Mouse (Mus musculus) erythroblast, embryonic 14.5 days (primary cell): ENCODE data around the gene Rpl36.

ENCODE experiments used
- GATA1 ChIP-seq: IDR thresholded peaks from 2 replicates; pipeline ENCODE4 v1.6.1; 2012; ENCODE audit warnings: low read length, inconsistent platforms, mixed read lengths
- TAL1 ChIP-seq: IDR thresholded peaks from 3 replicates; pipeline ENCODE4 v1.6.1; 2012; ENCODE audit warnings: low read length, inconsistent platforms, mixed read lengths

DNA sequence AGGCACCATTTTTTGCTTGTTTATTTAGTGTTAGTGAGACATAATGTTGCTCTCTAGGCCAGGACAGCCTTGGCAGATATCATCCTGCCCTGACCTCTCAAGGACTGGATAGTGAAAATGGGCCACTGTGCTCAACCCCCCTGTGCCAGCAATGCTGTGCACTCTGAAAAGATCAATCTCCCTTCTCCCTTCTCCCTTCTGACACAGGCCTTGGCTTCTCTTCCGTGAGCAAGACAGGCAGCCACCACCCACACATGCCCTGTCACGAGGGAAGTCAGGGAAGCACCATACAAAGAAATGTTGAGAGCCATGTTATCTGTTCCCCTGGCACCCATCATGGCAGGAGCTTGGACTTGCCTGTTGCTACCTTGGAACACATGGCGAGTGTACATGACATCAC is 42.1 kb downstream of the Rpl36 start:
- TF ChIP-seq TAL1 (no peak), GATA1 (no peak)
